Mouse (Mus musculus) limb, embryonic 14.5 days (tissue): ENCODE measurements around the gene Zdhhc21. TPM values are rescaled to one million over a fixed set of nuclear protein-coding genes. Genes with fewer than 3 reads are reported as not detected.

Source experiments
- ATAC-seq: fragments of 200-750 bp; cut with Nextera tagmentation; 2 replicates; pipeline ENCODE4 v1.8.0; 2017; ENCODE audit warnings: low read depth, moderate number of reproducible peaks, moderate TSS enrichment; ENCODE audit not compliant: low FRiP score
- DNase-seq: peaks from one replicate; pipeline ENCODE4 v3.0.0-alpha.2; 2015; ENCODE audit warnings: low spot score
- H3K27ac ChIP-seq: fragments of 300-500 bp; sonication (generic); replicated peaks from 2 replicates; pipeline ENCODE4 v1.5.1; 2014; ENCODE audit warnings: low read depth, mild to moderate bottlenecking, low read length, moderate library complexity, mixed read lengths
- H3K27me3 ChIP-seq: fragments of 300-500 bp; sonication (generic); 2 replicates; pipeline ENCODE4 v1.6.1; 2014; ENCODE audit warnings: low read length, mixed read lengths; ENCODE audit not compliant: control insufficient read depth, insufficient read depth
- H3K36me3 ChIP-seq: fragments of 300-500 bp; sonication (generic); 2 replicates; pipeline ENCODE4 v1.6.1; 2014; ENCODE audit warnings: mild to moderate bottlenecking, low read length, moderate library complexity, mixed read lengths; ENCODE audit not compliant: control insufficient read depth, insufficient read depth
- H3K4me1 ChIP-seq: fragments of 300-500 bp; sonication (generic); 2 replicates; pipeline ENCODE4 v1.6.1; 2014; ENCODE audit warnings: antibody characterized with exemption, low read length, mixed read lengths; ENCODE audit not compliant: control insufficient read depth, insufficient read depth
- H3K4me2 ChIP-seq: fragments of 300-500 bp; sonication (generic); replicated peaks from 2 replicates; pipeline ENCODE4 v1.6.1; 2014; ENCODE audit warnings: low read depth, mild to moderate bottlenecking, low read length, moderate library complexity; ENCODE audit not compliant: severe bottlenecking
- H3K4me3 ChIP-seq: fragments of 300-500 bp; sonication (generic); replicated peaks from 2 replicates; pipeline ENCODE4 v1.5.1; 2014; ENCODE audit warnings: low read length
- H3K9ac ChIP-seq: fragments of 300-500 bp; sonication (generic); 2 replicates; pipeline ENCODE4 v1.6.1; 2014; ENCODE audit warnings: mild to moderate bottlenecking, low read depth, low read length, moderate library complexity; ENCODE audit not compliant: severe bottlenecking
- H3K9me3 ChIP-seq: fragments of 300-500 bp; sonication (generic); 2 replicates; pipeline ENCODE4 v1.6.1; 2016; ENCODE audit warnings: low read length; ENCODE audit not compliant: control insufficient read depth
- POLR2A ChIP-seq: fragments of 200-500 bp; IDR thresholded peaks from 2 replicates; pipeline ENCODE4 v1.8.0; 2012; ENCODE audit warnings: inconsistent platforms, mild to moderate bottlenecking, moderate library complexity, borderline replicate concordance; ENCODE audit not compliant: insufficient read depth, insufficient read length; ENCODE audit errors: extremely low read depth
- WGBS: fragments of 180-500 bp; shearing (Covaris S2); extraction: QIAGEN DNeasy Blood & Tissue Kit; methylation state at CpG from one replicate; pipeline ENCODE4 v1.1.7; 2014; 5-methylcytosine and 5-hydroxymethylcytosine counted together
- polyA plus RNA-seq, 2 experiments: library from polyadenylated mRNA; depleted of rRNA in 1 of 2; stranded (reverse) in 1 of 2; unstranded in 1 of 2; fragments of >200 nt; fragmentation: Nextera tagmentation in 1 of 2; extraction: Ambion mirVana in 1 of 2; gene quantifications; 2 replicates each; pipeline versions ENCODE4 v1.2.1 to v1.2.3; 2012 to 2014

Gene Zdhhc21
- polyA plus RNA-seq, 2 experiments: 11.1 to 12.5 TPM

GRCm38 (mm10) chr4:82872548-82872947 is 12.8 kb upstream of the Zdhhc21 start:
- no peak overlapping the region; the same call in 1 of the 2 replicates for H3K27ac ChIP-seq
- H3K27me3 ChIP-seq: no peaks in the 10 kb centered on the region
- TF ChIP-seq POLR2A: no peak
- peaks cover 17% of the 10 kb centered on the region for H3K4me1 ChIP-seq
- ATAC-seq: no peak
- no peak overlapping the region for H3K9ac ChIP-seq
- WGBS: 75% methylated on average over 4 of the region's 4 CpGs
- H3K4me3 ChIP-seq: no peak overlapping the region
- H3K36me3 ChIP-seq: no peaks in the 10 kb centered on the region
- no peaks in the 10 kb centered on the region for H3K9me3 ChIP-seq
- H3K4me2 ChIP-seq: no peak overlapping the region
- no peak for DNase-seq

DNA sequence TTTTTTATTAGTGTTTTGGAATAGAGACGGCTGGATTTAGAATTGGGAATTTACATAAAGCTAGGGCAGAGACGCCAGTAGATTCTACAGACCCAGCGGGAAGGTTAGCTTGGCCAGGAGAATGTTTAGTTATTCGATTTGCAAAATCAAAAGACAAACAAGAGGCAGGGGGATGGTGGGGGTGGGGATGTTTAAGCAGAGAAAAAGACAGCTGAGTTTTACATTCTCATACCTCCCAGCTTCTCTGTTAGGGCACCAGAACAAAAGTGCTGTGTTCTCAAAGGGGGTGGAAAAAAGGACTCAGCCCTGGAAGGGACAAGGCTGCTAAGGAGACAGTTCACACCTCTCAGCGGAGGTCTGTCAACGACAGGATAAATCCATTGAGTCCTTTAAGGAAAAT is 12.4 kb upstream of the Zdhhc21 start:
- ATAC-seq (no peak), DNase-seq (no peak)
- WGBS: 44% methylated on average over 6 of the region's 6 CpGs
- Histone ChIP-seq H3K9me3 (no peaks in the 10 kb centered on the region), H3K27me3 (no peaks in the 10 kb centered on the region), H3K9ac (no peak overlapping the region), H3K4me1 (peaks cover 17% of the 10 kb centered on the region), H3K27ac (no peak overlapping the region; the same call in 1 of the 2 replicates), H3K36me3 (no peaks in the 10 kb centered on the region), H3K4me2 (no peak overlapping the region), H3K4me3 (no peak overlapping the region)
- TF ChIP-seq POLR2A: no peak

DNA sequence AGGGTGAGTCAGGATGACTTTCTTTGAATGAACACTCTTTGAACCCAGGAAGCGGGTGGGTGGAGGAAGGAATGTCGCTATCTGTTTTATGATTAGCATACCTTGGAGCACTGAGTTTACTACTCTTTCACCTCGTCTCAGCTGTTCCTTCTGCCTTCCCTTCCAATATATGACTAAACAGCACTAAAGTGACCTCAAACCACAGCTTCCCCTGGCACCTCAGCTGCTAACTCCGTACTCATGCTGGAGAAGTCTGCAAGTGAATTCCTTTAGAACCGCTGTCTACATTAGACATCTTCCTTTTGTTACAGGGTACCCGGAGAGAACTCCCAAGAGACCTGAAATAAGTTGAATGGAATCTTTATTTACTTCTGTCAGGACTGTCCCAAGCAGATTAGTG is 11.2 kb upstream of the Zdhhc21 start:
- no peak for TF ChIP-seq POLR2A
- Histone ChIP-seq H3K9me3 (no peaks in the 10 kb centered on the region), H3K27me3 (no peaks in the 10 kb centered on the region), H3K4me3 (no peak overlapping the region), H3K36me3 (no peaks in the 10 kb centered on the region), H3K4me1 (peaks cover 17% of the 10 kb centered on the region), H3K9ac (no peak overlapping the region), H3K27ac (no peak overlapping the region), H3K4me2 (no peak overlapping the region)
- ATAC-seq (no peak), DNase-seq (no peak)
- 73% methylated on average over 6 of the region's 6 CpGs for WGBS

DNA sequence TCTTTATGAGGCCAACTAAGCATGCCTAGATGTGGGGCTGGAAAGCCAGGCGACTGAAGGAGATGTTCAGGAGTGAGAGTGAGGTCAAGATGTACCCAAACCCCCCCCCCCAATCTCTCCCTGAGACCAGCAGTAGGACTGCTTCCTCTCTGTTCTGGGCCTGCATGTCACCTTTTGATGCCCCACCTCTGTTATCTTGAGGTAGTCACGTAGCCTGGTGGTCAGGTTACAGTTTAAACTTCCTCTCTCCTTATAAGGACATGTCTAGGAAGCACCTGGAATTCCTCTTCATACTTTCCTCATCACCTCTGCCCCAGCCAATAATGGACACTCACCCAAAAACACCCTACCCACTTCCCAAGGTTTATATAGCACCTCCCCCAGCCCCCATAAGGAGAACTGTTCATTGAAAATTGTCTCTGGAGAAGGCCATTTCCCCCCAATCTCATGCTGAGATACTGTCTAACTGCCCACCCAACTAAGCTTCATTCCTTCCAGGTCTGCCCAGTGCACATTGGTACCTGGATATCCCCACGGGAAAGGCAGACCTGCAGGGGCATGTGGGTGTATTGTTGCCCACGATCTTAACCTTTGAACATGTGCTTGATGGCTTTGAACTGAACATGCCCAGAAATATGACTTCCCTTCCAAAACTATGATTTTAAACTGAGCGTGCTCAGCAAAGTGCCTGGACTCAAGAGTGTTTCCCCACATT is 8.1 kb upstream of the Zdhhc21 start:
- Histone ChIP-seq H3K9me3 (no peaks in the 10 kb centered on the region), H3K27me3 (no peaks in the 10 kb centered on the region), H3K27ac (no peak overlapping the region), H3K4me3 (no peak overlapping the region), H3K4me2 (no peak overlapping the region), H3K4me1 (peaks cover 8% of the 10 kb centered on the region), H3K9ac (no peak overlapping the region), H3K36me3 (no peaks in the 10 kb centered on the region)
- ATAC-seq (no peak; the same call in 1 of the 2 replicates), DNase-seq (no peak)
- 82% methylated on average over 5 of the region's 5 CpGs for WGBS
- no peak for TF ChIP-seq POLR2A

DNA sequence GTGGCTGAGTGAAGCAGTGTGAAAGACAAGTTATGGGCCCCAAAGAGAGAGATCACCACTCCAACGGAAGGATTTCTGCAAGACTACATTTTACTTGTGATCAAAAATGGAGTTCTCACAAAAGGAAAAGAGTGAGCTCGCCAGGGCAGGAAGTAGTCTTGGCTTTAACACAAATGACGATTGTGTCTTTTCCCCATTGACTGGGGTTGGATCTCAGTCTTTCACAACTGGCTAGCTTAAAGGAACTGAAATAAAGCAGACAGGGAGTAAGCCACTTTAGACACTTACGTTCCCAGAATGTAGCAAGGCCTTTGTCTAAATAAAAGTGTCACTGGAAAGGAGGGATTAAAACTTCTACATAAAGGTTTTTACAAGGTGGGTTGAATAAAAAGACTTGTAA is 7.4 kb upstream of the Zdhhc21 start:
- TF ChIP-seq POLR2A: no peak

More for the DNA sequence above, 7.4 kb upstream of the Zdhhc21 start:
- 52% methylated on average over 4 of the region's 4 CpGs for whole genome bisulfite sequencing
- peaks cover 2% of the 10 kb centered on the region; the same call in 1 of the 2 replicates for H3K4me1 ChIP-seq
- ATAC-seq: no peak
- H3K9me3 ChIP-seq: no peaks in the 10 kb centered on the region
- no peak overlapping the region for H3K4me3 ChIP-seq
- peak overlapping the region; percentile 30; the same call in 1 of the 2 replicates for H3K27ac ChIP-seq
- no peak overlapping the region for H3K9ac ChIP-seq
- no peak for DNase-seq
- H3K36me3 ChIP-seq: no peaks in the 10 kb centered on the region
- no peaks in the 10 kb centered on the region for H3K27me3 ChIP-seq
- no peak overlapping the region for H3K4me2 ChIP-seq
